Mouse (Mus musculus): ENCODE measurements around the gene Epha7. TPM values are rescaled to one million over a fixed set of nuclear protein-coding genes. Genes with fewer than 3 reads are reported as not detected.

Gene Epha7
- 42.7 and 54.5 TPM in 2 replicates for polyA plus RNA-seq (2014; fragmentation: Nextera tagmentation; extraction: Ambion mirVana)

DNA sequence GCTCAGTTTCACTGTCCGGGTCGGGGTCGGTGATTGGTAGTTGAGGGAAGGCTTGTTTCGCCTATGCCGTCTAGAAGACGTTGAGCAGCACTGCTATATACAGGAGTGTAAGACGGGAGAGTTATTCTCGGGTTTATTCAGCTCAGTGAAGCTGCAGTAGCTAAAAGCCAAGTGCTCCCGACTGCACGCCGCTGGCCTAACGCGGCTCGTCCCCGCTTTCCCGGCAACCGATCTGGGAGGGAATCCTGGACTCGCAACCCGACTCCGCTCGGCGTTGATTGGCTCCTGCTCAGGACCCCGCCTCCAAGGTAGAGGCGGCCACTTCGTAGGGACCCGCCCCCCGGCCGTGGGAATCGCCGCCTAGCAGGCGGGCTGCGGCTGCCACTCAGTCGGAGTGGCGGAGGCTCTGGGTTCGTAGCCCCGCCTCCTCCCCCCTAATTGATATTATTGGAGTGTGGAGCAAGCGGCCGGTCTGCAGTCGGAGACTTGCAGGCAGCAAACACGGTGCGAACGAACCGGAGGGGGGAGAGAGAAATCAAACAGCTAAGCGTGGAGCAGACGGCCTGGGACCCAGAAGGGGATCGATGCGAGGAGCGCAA is at the start of gene Epha7:
TSS of gene Epha7 (plus strand) at position 441 of the 599 bp plus-strand sequence.
- H3K9me3 ChIP-seq (ENCODE audit: control insufficient read depth, low read length): no peaks in the 10 kb centered on the region
- H3K4me2 ChIP-seq (ENCODE audit: low read depth, low read length): peak within 1 kb of the TSS; percentile 73
- peak within 1 kb of the TSS; percentile 95 for H3K27ac ChIP-seq (ENCODE audit: low read depth, low read length)
- WGBS: 0% methylated on average over 48 of the region's 48 CpGs
- H3K9ac ChIP-seq (replicated peaks; ENCODE audit: low read depth, low read length): peak within 1 kb of the TSS; percentile 89
- no peaks in the 10 kb centered on the region for H3K4me1 ChIP-seq (ENCODE audit: control insufficient read depth, insufficient read depth, low read length)
- H3K27me3 ChIP-seq (ENCODE audit: control insufficient read depth, insufficient read depth, low read length): no peaks in the 10 kb centered on the region
- ATAC-seq (ENCODE audit: low read depth): peak; percentile 97
- no peaks in the 10 kb centered on the region for H3K36me3 ChIP-seq (ENCODE audit: control insufficient read depth, insufficient read depth, low read length)
- H3K4me3 ChIP-seq (ENCODE audit: low read depth, low read length): peak within 1 kb of the TSS; percentile 85

DNA sequence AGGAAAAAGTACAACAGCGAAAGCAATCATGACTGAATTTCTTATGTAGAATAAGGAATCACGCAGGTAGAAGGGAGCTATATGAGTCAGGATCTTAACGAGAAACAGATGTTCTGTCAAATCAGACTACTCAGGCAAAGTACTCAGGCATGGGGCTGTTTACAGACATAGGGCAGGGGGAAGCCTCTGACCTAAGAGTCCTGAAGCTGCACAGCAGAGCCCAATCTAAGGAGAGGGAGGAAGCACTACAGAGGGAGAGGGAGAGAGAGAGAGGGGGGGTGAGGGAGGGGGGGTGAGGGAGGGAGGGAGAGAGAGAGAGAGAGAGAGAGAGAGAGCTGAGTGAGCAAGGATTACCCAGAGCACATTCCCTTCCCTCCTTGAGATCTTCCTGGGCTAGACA is 29.0 kb upstream of the Epha7 start:
- WGBS: 70% methylated on average over 3 of the region's 3 CpGs

DNA sequence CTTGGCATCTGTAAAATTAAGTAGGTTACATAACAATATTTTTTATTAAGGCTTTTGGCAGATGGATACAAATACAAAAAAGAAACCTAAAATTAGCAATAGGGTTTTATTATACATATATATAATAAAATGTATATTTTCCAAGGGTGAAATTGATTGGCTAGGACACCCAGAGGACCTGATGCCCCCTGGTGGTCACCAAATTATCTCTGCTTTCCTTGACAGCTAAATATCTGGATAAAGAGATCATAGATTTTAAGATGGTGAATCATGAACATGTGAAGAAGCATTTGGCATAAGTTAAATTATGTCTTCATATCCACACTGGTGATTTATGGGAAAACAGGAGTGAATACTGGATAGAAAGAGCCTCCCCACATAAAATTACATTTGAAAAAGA is 4.1 kb upstream of the Epha7 start:
- Histone ChIP-seq H3K36me3 (ENCODE audit: control insufficient read depth, insufficient read depth, low read length) (no peaks in the 10 kb centered on the region), H3K9ac (replicated peaks; ENCODE audit: low read depth, low read length) (no peak overlapping the region), H3K9me3 (ENCODE audit: control insufficient read depth, low read length) (no peaks in the 10 kb centered on the region), H3K27ac (ENCODE audit: low read depth, low read length) (no peak overlapping the region), H3K27me3 (ENCODE audit: control insufficient read depth, insufficient read depth, low read length) (no peaks in the 10 kb centered on the region), H3K4me1 (ENCODE audit: control insufficient read depth, insufficient read depth, low read length) (no peaks in the 10 kb centered on the region), H3K4me3 (ENCODE audit: low read depth, low read length) (no peak overlapping the region), H3K4me2 (ENCODE audit: low read depth, low read length) (no peak overlapping the region)
- no peak for ATAC-seq (ENCODE audit: low read depth)

More for the DNA sequence above, 29.0 kb upstream of the Epha7 start:
- Histone ChIP-seq H3K4me2 (ENCODE audit: low read depth, low read length) (no peak overlapping the region), H3K27ac (ENCODE audit: low read depth, low read length) (no peak overlapping the region), H3K9me3 (ENCODE audit: control insufficient read depth, low read length) (no peaks in the 10 kb centered on the region), H3K4me1 (ENCODE audit: control insufficient read depth, insufficient read depth, low read length) (no peaks in the 10 kb centered on the region), H3K36me3 (ENCODE audit: control insufficient read depth, insufficient read depth, low read length) (no peaks in the 10 kb centered on the region), H3K4me3 (ENCODE audit: low read depth, low read length) (no peak overlapping the region), H3K27me3 (ENCODE audit: control insufficient read depth, insufficient read depth, low read length) (no peaks in the 10 kb centered on the region), H3K9ac (replicated peaks; ENCODE audit: low read depth, low read length) (no peak overlapping the region)
- ATAC-seq (ENCODE audit: low read depth): no peak

- 85% methylated on average over 4 of the region's 4 CpGs for WGBS
- no peak for ATAC-seq (ENCODE audit: low read depth)
- H3K36me3 ChIP-seq (ENCODE audit: control insufficient read depth, insufficient read depth, low read length): no peaks in the 10 kb centered on the region
- no peak overlapping the region for H3K27ac ChIP-seq (ENCODE audit: low read depth, low read length)
- H3K9ac ChIP-seq (replicated peaks; ENCODE audit: low read depth, low read length): no peak overlapping the region
- H3K4me3 ChIP-seq (ENCODE audit: low read depth, low read length): no peak overlapping the region
- no peaks in the 10 kb centered on the region for H3K9me3 ChIP-seq (ENCODE audit: control insufficient read depth, low read length)
- H3K27me3 ChIP-seq (ENCODE audit: control insufficient read depth, insufficient read depth, low read length): no peaks in the 10 kb centered on the region
- H3K4me1 ChIP-seq (ENCODE audit: control insufficient read depth, insufficient read depth, low read length): no peaks in the 10 kb centered on the region
- no peak overlapping the region for H3K4me2 ChIP-seq (ENCODE audit: low read depth, low read length)
These were observed 3.2 kb upstream of the Epha7 start for GRCm38 (mm10) chr4:28809703-28810102.

DNA sequence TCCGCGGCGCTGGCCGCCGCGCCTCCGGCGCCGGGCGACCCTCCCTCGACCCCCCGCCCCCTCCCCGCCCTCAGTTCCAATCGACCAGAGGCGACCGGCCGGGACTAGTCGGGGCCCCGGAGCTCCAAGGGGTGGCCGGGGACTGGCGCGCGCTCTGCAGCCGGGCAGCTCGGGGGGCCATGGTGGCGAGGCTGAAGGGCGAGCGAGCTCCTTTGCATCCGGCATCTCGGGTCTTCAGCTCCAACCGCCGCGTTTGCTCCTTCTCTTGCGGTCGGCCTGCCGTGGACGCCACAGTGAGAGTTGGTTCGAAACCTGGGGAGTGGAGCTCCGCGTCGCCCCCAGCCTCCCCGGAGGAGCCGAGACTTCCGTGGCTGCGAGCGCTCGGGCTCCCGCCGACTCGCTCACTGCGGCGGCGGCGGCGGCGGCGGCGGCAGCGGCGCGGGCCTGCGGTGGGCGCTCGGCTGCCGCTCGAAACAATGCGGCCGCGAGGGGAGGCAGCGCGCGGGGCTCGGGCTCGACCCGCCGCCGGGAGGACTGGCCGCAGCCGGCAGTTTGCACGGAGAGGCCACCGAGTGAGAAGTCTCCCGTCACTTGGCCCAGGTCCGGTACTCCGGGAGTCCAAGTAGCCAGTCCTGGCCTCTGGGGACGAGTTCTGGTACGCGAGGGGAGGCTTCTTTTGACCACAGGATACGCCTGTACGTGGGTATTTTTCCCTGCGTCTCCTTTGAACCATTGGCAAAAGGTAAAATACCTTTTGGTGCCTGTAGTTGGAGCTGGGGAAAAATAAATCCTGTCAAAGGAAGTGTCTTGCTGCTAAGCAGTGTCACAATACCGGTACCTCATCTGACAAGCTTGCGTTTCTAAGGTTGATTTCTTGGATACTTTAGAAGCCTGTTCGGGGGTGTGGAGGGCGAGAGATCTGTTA is 882 bp downstream of the Epha7 start:
- Histone ChIP-seq H3K4me2 (ENCODE audit: low read depth, low read length) (peak overlapping the region; percentile 73), H3K27ac (ENCODE audit: low read depth, low read length) (peak overlapping the region; percentile 95), H3K36me3 (ENCODE audit: control insufficient read depth, insufficient read depth, low read length) (no peaks in the 10 kb centered on the region), H3K4me1 (ENCODE audit: control insufficient read depth, insufficient read depth, low read length) (no peaks in the 10 kb centered on the region), H3K9ac (replicated peaks; ENCODE audit: low read depth, low read length) (peak overlapping the region; percentile 89), H3K4me3 (ENCODE audit: low read depth, low read length) (peak overlapping the region; percentile 85), H3K27me3 (ENCODE audit: control insufficient read depth, insufficient read depth, low read length) (no peaks in the 10 kb centered on the region), H3K9me3 (ENCODE audit: control insufficient read depth, low read length) (no peaks in the 10 kb centered on the region)
- WGBS: under 1% methylated on average over 87 of the region's 94 CpGs
- ATAC-seq (ENCODE audit: low read depth): peak; percentile 58

GRCm38 (mm10) chr4:28814476-28814815 is 1.5 kb downstream of the Epha7 start:
- Histone ChIP-seq H3K4me3 (ENCODE audit: low read depth, low read length) (peak overlapping the region; percentile 85), H3K9me3 (ENCODE audit: control insufficient read depth, low read length) (no peaks in the 10 kb centered on the region), H3K27me3 (ENCODE audit: control insufficient read depth, insufficient read depth, low read length) (no peaks in the 10 kb centered on the region), H3K4me1 (ENCODE audit: control insufficient read depth, insufficient read depth, low read length) (no peaks in the 10 kb centered on the region), H3K36me3 (ENCODE audit: control insufficient read depth, insufficient read depth, low read length) (no peaks in the 10 kb centered on the region), H3K27ac (ENCODE audit: low read depth, low read length) (peak overlapping the region; percentile 95), H3K4me2 (ENCODE audit: low read depth, low read length) (peak overlapping the region; percentile 73), H3K9ac (replicated peaks; ENCODE audit: low read depth, low read length) (peak overlapping the region; percentile 89)
- no peak for ATAC-seq (ENCODE audit: low read depth)
- WGBS: 1% methylated on average over 8 of the region's 8 CpGs

GRCm38 (mm10) chr4:28814816-28815620 is 2.1 kb downstream of the Epha7 start:
- ATAC-seq (ENCODE audit: low read depth): peak; percentile 35
- WGBS: under 1% methylated on average over 69 of the region's 72 CpGs
- H3K4me2 ChIP-seq (ENCODE audit: low read depth, low read length): peak overlapping the region; percentile 73
- H3K9ac ChIP-seq (replicated peaks; ENCODE audit: low read depth, low read length): peak overlapping the region; percentile 89
- no peaks in the 10 kb centered on the region for H3K9me3 ChIP-seq (ENCODE audit: control insufficient read depth, low read length)
- H3K4me3 ChIP-seq (ENCODE audit: low read depth, low read length): peak overlapping the region; percentile 85
- no peaks in the 10 kb centered on the region for H3K27me3 ChIP-seq (ENCODE audit: control insufficient read depth, insufficient read depth, low read length)
- H3K27ac ChIP-seq (ENCODE audit: low read depth, low read length): peak overlapping the region; percentile 95
- no peaks in the 10 kb centered on the region for H3K36me3 ChIP-seq (ENCODE audit: control insufficient read depth, insufficient read depth, low read length)
- no peaks in the 10 kb centered on the region for H3K4me1 ChIP-seq (ENCODE audit: control insufficient read depth, insufficient read depth, low read length)

DNA sequence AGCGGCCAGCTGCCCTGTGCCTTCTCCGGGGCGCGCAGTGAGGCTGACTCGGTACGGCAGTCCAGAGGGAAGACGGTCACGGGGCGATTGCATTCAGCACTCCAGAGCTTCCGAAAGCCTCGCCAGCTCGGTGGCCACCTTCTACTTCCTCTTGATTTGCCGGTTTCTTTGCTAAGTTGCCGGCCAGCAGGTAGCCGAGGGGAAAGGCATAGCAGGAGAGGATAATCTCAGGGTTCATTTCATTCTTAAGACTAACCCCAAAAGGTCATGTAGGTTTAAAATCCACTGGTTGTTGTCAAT is 2.6 kb downstream of the Epha7 start:
- H3K36me3 ChIP-seq (ENCODE audit: control insufficient read depth, insufficient read depth, low read length): no peaks in the 10 kb centered on the region
- H3K4me3 ChIP-seq (ENCODE audit: low read depth, low read length): peak overlapping the region; percentile 85
- peak overlapping the region; percentile 73 for H3K4me2 ChIP-seq (ENCODE audit: low read depth, low read length)
- no peak for ATAC-seq (ENCODE audit: low read depth)
- H3K9ac ChIP-seq (replicated peaks; ENCODE audit: low read depth, low read length): peak overlapping the region; percentile 89
- 1% methylated on average over 15 of the region's 15 CpGs for WGBS
- no peaks in the 10 kb centered on the region for H3K27me3 ChIP-seq (ENCODE audit: control insufficient read depth, insufficient read depth, low read length)
- H3K9me3 ChIP-seq (ENCODE audit: control insufficient read depth, low read length): no peaks in the 10 kb centered on the region
- peak overlapping the region; percentile 95 for H3K27ac ChIP-seq (ENCODE audit: low read depth, low read length)
- H3K4me1 ChIP-seq (ENCODE audit: control insufficient read depth, insufficient read depth, low read length): no peaks in the 10 kb centered on the region

DNA sequence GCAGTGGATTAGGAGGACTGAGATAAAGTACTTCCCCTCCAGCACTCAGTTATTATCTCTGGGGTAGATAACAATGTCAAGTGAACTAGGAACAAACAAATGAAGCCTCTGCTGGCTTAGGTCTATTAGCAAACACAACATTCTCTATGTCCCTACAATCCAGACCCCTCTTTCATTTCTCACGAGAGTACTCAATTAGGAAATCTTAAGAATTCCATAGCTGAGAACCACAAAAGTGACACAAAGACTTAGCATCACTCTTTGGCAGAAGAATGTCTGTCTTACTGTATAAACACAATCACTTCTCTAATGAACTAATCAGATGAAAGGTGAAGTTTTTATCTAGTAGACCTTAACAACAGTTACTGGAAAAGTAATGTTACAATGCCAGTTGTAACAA is 10.7 kb downstream of the Epha7 start:
- H3K36me3 ChIP-seq (ENCODE audit: control insufficient read depth, insufficient read depth, low read length): no peaks in the 10 kb centered on the region
- no peak overlapping the region for H3K27ac ChIP-seq (ENCODE audit: low read depth, low read length)
- no peak overlapping the region for H3K9ac ChIP-seq (replicated peaks; ENCODE audit: low read depth, low read length)
- no peak overlapping the region for H3K4me3 ChIP-seq (ENCODE audit: low read depth, low read length)
- no peak for ATAC-seq (ENCODE audit: low read depth)
- no peak overlapping the region for H3K4me2 ChIP-seq (ENCODE audit: low read depth, low read length)
- WGBS: 52% methylated on average over 1 of the region's 1 CpGs
- H3K9me3 ChIP-seq (ENCODE audit: control insufficient read depth, low read length): no peaks in the 10 kb centered on the region
- no peaks in the 10 kb centered on the region for H3K27me3 ChIP-seq (ENCODE audit: control insufficient read depth, insufficient read depth, low read length)
- H3K4me1 ChIP-seq (ENCODE audit: control insufficient read depth, insufficient read depth, low read length): no peaks in the 10 kb centered on the region
